Mouse (Mus musculus) ES-Bruce4 (cell line): ENCODE measurements around the gene Stx12. TPM values are rescaled to one million over a fixed set of nuclear protein-coding genes. Genes with fewer than 3 reads are reported as not detected.

Experiments
- H3K27ac ChIP-seq: 2 replicates; pipeline ENCODE4 v1.5.1; 2012; ENCODE audit warnings: low read length, inconsistent platforms; ENCODE audit not compliant: insufficient read depth
- H3K27me3 ChIP-seq: 2 replicates; pipeline ENCODE4 v1.6.1; 2012; ENCODE audit warnings: mild to moderate bottlenecking, low read length, inconsistent platforms; ENCODE audit not compliant: control insufficient read depth, poor library complexity, insufficient read depth, severe bottlenecking
- H3K36me3 ChIP-seq: 2 replicates; pipeline ENCODE4 v1.6.1; 2012; ENCODE audit warnings: inconsistent platforms, mild to moderate bottlenecking, low read length, moderate library complexity; ENCODE audit not compliant: control insufficient read depth, poor library complexity, insufficient read depth, severe bottlenecking
- H3K4me1 ChIP-seq: one replicate; pipeline ENCODE4 v1.8.1; 2011; ENCODE audit warnings: low read length; ENCODE audit not compliant: control insufficient read depth, insufficient read depth
- H3K4me3 ChIP-seq: 2 replicates; pipeline ENCODE4 v1.5.1; 2011; ENCODE audit warnings: low read depth, mild to moderate bottlenecking, low read length
- H3K9ac ChIP-seq: 2 replicates; pipeline ENCODE4 v1.6.1; 2012; ENCODE audit warnings: low read depth, mild to moderate bottlenecking, inconsistent platforms; ENCODE audit not compliant: poor library complexity, severe bottlenecking
- H3K9me3 ChIP-seq: replicated peaks from 2 replicates; pipeline ENCODE4 v1.6.1; 2012; ENCODE audit warnings: mild to moderate bottlenecking, low read length, inconsistent platforms; ENCODE audit not compliant: control insufficient read depth, poor library complexity, insufficient read depth, severe bottlenecking
- CTCF ChIP-seq: IDR thresholded peaks from one replicate; pipeline ENCODE4 v1.8.1; 2011; ENCODE audit warnings: low read depth, low read length
- EP300 ChIP-seq: IDR thresholded peaks from 2 replicates; pipeline ENCODE4 v1.6.1; 2011; ENCODE audit warnings: low read depth, low read length; ENCODE audit not compliant: insufficient read depth
- POLR2A ChIP-seq: IDR thresholded peaks from one replicate; pipeline ENCODE4 v1.8.1; 2011; ENCODE audit warnings: low read length; ENCODE audit not compliant: insufficient read depth
- polyA plus RNA-seq: library from polyadenylated mRNA; stranded (reverse); fragments of >200 nt; gene quantifications from 2 replicates; pipeline ENCODE4 v1.2.4, GENCODE M21; 2011; ENCODE audit warnings: low read depth; ENCODE audit not compliant: missing spikeins, insufficient read depth, insufficient read length

Gene Stx12
- polyA plus RNA-seq, 1 experiment: 58.4 TPM

DNA sequence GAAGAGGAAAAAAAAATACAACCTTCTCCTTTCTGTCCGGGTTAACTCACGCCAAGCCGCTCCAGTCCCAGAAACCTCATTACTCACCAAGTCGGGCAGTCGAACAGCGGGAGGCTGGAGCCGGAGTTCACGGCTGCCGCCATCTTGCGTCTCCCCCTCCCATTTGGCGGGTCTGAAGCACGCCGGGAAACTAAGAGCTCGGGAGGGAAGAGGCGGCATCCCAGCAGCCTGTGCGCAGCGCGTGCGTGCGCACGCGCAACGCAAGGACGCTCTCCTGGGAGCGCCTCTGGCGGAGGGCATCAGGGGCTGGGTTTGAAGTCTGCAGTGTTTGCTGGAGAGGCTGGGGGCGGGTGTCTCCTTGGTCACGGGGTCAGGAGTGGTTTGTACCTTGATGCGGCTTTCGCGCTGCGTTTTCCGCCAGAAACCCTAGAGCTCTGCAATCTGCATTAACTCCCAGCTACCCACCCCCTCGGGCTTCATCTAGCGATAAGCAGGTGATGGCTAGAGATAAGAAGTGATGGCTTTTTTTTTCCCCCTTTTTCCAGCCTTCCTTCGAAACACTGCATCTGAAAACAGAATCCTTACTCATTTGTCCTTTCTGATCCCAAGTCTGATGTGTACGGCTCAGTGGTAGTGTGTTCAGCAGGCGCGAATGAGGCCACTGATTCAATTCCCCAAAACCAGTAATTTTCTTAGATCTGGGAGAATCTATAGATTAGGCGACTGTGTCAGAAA, 41.2 kb downstream of the Stx12 start, which contains the start of gene Ppp1r8:
Gene Ppp1r8 (minus strand): TSS at position 200 of the 735 bp plus-strand sequence.
- Histone ChIP-seq H3K9ac (peak within 1 kb of the TSS; percentile 90), H3K9me3 (no peaks in the 10 kb centered on the region), H3K4me3 (peak within 1 kb of the TSS; percentile 91), H3K4me1 (no peaks in the 10 kb centered on the region), H3K27ac (peak within 1 kb of the TSS; percentile 84), H3K36me3 (peaks cover 29% of the 10 kb centered on the region), H3K27me3 (no peaks in the 10 kb centered on the region)
- TF ChIP-seq CTCF: peak; percentile 3
- TF ChIP-seq POLR2A: peak; percentile 98
- 0 out of 2 replicates have a peak, but pooled peaks have one; percentile 56 for TF ChIP-seq EP300

DNA sequence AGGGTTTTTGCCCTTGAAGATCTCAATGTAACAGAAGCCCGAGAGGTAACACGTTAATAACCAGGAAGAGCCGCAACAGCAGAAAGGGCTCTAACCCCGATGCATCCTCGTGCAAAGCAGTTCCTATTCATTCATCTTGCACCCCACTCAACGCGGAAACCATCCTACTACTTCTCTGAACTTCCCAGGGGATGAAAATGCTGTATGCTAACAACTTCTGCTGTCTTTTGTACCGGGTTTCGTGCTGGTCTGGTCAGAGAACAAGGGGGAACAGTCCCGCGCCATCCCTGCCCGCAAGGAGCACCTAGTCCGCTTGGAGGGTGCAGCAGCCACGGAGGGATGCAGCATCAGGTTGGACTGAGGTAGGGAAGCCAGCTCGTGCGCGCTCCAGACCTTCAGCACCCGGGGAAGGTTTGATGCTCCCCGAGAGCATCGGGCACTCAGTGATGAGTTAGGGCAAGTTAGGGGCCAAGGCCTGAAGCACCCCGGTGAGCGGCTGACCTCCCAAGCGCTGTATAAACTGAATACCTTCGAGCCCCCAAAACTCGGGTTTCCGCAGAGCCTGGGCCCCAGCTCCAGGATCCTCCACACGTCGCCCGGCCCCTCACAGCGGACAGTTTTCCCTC, 41.9 kb downstream of the Stx12 start:
- Histone ChIP-seq H3K4me3 (peak overlapping the region; percentile 91), H3K27me3 (no peaks in the 10 kb centered on the region), H3K9ac (peak overlapping the region; percentile 90), H3K36me3 (peaks cover 34% of the 10 kb centered on the region), H3K4me1 (no peaks in the 10 kb centered on the region), H3K27ac (peak overlapping the region; percentile 15; the same call in 1 of the 2 replicates), H3K9me3 (no peaks in the 10 kb centered on the region)
- TF ChIP-seq EP300: no peak
- TF ChIP-seq POLR2A: no peak
- TF ChIP-seq CTCF: no peak

DNA sequence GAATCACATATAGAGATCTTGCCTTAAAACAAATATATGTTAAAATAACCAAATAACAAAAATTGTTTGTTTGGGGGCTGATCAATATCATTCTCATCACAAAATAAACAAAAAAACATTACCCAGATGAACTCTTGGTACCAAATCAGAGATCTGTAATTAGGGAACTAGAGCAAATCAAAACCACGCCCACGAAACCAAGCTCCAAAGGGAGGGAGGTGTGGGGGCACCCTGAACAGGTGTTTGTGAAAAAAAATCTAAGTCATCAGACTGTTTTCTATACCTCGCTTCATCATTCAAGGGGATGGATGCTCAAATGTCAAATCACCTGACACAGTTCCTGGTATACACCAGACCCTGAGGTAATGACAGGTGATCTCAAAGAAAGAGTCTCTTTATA, 42.8 kb downstream of the Stx12 start:
- peak overlapping the region; percentile 90 for H3K9ac ChIP-seq
- H3K9me3 ChIP-seq: no peaks in the 10 kb centered on the region
- peaks cover 43% of the 10 kb centered on the region for H3K36me3 ChIP-seq
- H3K4me3 ChIP-seq: no peak overlapping the region
- TF ChIP-seq CTCF: no peak
- no peak overlapping the region for H3K27ac ChIP-seq
- no peaks in the 10 kb centered on the region for H3K27me3 ChIP-seq
- H3K4me1 ChIP-seq: no peaks in the 10 kb centered on the region

DNA sequence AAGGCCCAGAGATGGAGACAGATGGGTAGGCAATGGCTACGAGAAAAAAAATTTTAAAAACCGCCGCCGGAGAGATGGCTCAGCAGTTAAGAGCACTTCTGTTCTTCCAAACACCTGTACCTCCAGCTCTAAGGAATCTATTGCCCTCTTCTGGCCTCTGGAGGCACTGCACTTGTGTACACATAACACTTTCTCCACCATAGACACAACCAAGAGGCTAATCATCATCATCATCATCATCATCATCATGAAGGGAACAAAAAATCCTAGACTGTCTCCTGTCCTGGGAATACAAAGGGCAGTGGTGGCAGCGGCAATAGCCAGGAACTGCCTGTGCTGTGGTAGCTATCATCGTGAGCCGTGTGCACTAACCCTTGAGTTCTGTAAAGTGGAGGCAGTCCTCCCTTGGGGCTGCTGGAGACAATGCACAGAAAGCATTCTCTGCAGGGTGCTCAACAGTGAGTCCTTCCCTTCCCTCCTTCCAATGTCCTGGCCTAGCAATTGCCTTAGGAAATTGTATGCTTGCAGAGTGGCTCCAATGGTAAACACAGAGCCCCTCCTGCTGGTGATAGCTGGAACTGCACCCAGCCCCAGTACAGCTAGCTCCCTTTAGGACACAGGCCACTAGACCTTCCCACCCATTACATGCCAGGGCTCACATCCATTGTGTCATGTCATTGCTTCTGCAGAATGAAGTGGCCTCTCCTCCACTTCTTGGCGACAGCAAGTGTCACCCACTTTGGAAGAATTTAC, 60.5 kb downstream of the Stx12 start:
- no peak for TF ChIP-seq POLR2A
- TF ChIP-seq EP300: no peak
- peak; percentile 92 for TF ChIP-seq CTCF
- Histone ChIP-seq H3K9ac (no peak overlapping the region), H3K4me1 (no peaks in the 10 kb centered on the region), H3K4me3 (no peak overlapping the region), H3K27ac (no peak overlapping the region), H3K36me3 (peaks cover 18% of the 10 kb centered on the region), H3K9me3 (no peaks in the 10 kb centered on the region), H3K27me3 (no peaks in the 10 kb centered on the region)

DNA sequence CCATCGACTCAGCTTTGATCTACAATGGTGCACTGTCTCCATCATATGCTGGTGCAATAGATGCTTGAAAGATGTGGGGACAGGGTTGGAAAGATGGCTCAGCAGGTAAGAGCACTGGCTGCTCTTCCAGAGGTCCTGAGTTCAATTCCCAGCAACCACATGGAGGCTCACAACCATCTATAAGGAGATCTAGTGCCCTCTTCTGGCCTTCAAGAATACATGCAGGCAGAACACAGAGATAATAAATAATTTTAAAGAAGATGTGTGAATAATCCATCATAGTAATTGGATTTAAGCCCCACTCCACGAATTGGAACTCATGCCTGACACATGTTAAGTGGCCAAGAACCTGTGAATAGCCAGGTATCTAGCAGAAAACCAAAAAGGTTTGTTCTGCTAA, 65.9 kb downstream of the Stx12 start:
- H3K4me1 ChIP-seq: no peaks in the 10 kb centered on the region
- TF ChIP-seq EP300: no peak
- TF ChIP-seq CTCF: peak; percentile 14
- TF ChIP-seq POLR2A: no peak
- H3K9me3 ChIP-seq: no peaks in the 10 kb centered on the region
- H3K27ac ChIP-seq: no peak overlapping the region
- no peak overlapping the region for H3K4me3 ChIP-seq
- H3K27me3 ChIP-seq: no peaks in the 10 kb centered on the region
- H3K36me3 ChIP-seq: no peaks in the 10 kb centered on the region
- no peak overlapping the region for H3K9ac ChIP-seq

DNA sequence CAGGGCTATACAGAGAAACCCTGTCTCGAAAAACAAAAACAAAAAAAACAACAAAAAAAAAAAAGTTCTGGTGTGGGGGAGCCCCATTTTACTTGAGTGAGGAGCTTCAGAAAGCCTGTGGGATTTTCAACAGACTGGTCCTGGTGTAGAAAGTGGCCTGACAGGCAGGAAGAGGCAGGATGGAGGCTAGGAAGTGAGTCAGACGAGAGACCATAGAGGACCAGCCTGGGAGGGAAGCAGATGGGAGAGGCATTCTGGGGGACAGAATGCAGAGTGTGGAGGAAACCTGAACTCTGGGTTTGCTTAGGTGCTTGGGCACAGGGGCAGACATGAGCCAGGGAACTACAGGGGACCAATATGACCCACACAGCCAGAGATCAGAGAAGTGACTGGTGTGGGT, 67.5 kb downstream of the Stx12 start:
- no peaks in the 10 kb centered on the region for H3K27me3 ChIP-seq
- no peaks in the 10 kb centered on the region for H3K4me1 ChIP-seq
- no peak overlapping the region for H3K4me3 ChIP-seq
- H3K36me3 ChIP-seq: no peaks in the 10 kb centered on the region
- H3K9ac ChIP-seq: no peak overlapping the region
- TF ChIP-seq CTCF (no peak), EP300 (no peak), POLR2A (no peak)
- no peak overlapping the region for H3K27ac ChIP-seq
- H3K9me3 ChIP-seq: no peaks in the 10 kb centered on the region
